Mouse (Mus musculus): ENCODE data around the gene Irx6.

Gene Irx6

GRCm38 (mm10) chr8:92721936-92722321 is 47.8 kb downstream of the Irx6 start:
- no peak for DNase-seq (ENCODE audit: low read depth)

- no peak for DNase-seq (ENCODE audit: low read depth)
Observed at GRCm38 (mm10) chr8:92723320-92723719, 49.2 kb downstream of the Irx6 start.

GRCm38 (mm10) chr8:92723947-92724346 is 49.9 kb downstream of the Irx6 start:
- DNase-seq (ENCODE audit: low read depth) = no peak

GRCm38 (mm10) chr8:92724359-92724758 is 50.3 kb downstream of the Irx6 start:
- DNase-seq (ENCODE audit: low read depth) = no peak
